Mouse (Mus musculus): ENCODE measurements around the gene Adgrl3. TPM values are rescaled to one million over a fixed set of nuclear protein-coding genes. Genes with fewer than 3 reads are reported as not detected.

The Adgrl3 gene
- polyA plus RNA-seq, 1 experiment from 2014 or later = 48.7 TPM

- Histone ChIP-seq H3K27ac (no peak overlapping the region), H3K4me3 (no peak overlapping the region), H3K9ac (no peak overlapping the region), H3K4me2 (replicated peaks) (no peak overlapping the region), H3K4me1 (no peaks in the 10 kb centered on the region), H3K27me3 (no peaks in the 10 kb centered on the region), H3K36me3 (no peaks in the 10 kb centered on the region), H3K9me3 (no peaks in the 10 kb centered on the region)
- 60% methylated on average over 3 of the region's 3 CpGs for WGBS
- no peak for ATAC-seq (ENCODE audit: insufficient number of reproducible peaks, insufficient read depth, low FRiP score, low TSS enrichment)
These were observed 716.1 kb downstream of the Adgrl3 start for GRCm38 (mm10) chr5:81736008-81736407.

GRCm38 (mm10) chr5:81738286-81739032 is 718.5 kb downstream of the Adgrl3 start:
- Histone ChIP-seq H3K4me2 (replicated peaks) (no peak overlapping the region), H3K36me3 (no peaks in the 10 kb centered on the region), H3K27ac (no peak overlapping the region), H3K4me1 (no peaks in the 10 kb centered on the region), H3K27me3 (no peaks in the 10 kb centered on the region), H3K9ac (no peak overlapping the region), H3K4me3 (no peak overlapping the region), H3K9me3 (no peaks in the 10 kb centered on the region)
- 62% methylated on average over 3 of the region's 3 CpGs for WGBS
- no peak for ATAC-seq (ENCODE audit: insufficient number of reproducible peaks, insufficient read depth, low FRiP score, low TSS enrichment)

- WGBS = 97% methylated on average over 3 of the region's 3 CpGs
- Histone ChIP-seq H3K4me3 (no peak overlapping the region), H3K9me3 (no peaks in the 10 kb centered on the region), H3K36me3 (no peaks in the 10 kb centered on the region), H3K4me2 (replicated peaks) (no peak overlapping the region), H3K4me1 (no peaks in the 10 kb centered on the region), H3K27ac (no peak overlapping the region), H3K9ac (no peak overlapping the region), H3K27me3 (no peaks in the 10 kb centered on the region)
- no peak for ATAC-seq (ENCODE audit: insufficient number of reproducible peaks, insufficient read depth, low FRiP score, low TSS enrichment)
These were observed 732.5 kb downstream of the Adgrl3 start for GRCm38 (mm10) chr5:81752426-81752825.

- 90% methylated on average over 2 of the region's 2 CpGs for WGBS
These were observed 735.8 kb downstream of the Adgrl3 start for GRCm38 (mm10) chr5:81755711-81756110.

GRCm38 (mm10) chr5:81757093-81757725 is 737.3 kb downstream of the Adgrl3 start:
- Histone ChIP-seq H3K9me3 (no peaks in the 10 kb centered on the region), H3K27ac (no peak overlapping the region), H3K9ac (no peak overlapping the region), H3K4me2 (replicated peaks) (no peak overlapping the region), H3K4me3 (no peak overlapping the region), H3K4me1 (no peaks in the 10 kb centered on the region), H3K27me3 (no peaks in the 10 kb centered on the region), H3K36me3 (no peaks in the 10 kb centered on the region)
- 76% methylated on average over 7 of the region's 7 CpGs for WGBS
- no peak for ATAC-seq (ENCODE audit: insufficient number of reproducible peaks, insufficient read depth, low FRiP score, low TSS enrichment)

More at GRCm38 (mm10) chr5:81755711-81756110, 735.8 kb downstream of the Adgrl3 start:
- Histone ChIP-seq H3K4me2 (replicated peaks) (no peak overlapping the region), H3K27ac (no peak overlapping the region), H3K27me3 (no peaks in the 10 kb centered on the region), H3K36me3 (no peaks in the 10 kb centered on the region), H3K9me3 (no peaks in the 10 kb centered on the region), H3K9ac (no peak overlapping the region), H3K4me3 (no peak overlapping the region), H3K4me1 (no peaks in the 10 kb centered on the region)
- ATAC-seq (ENCODE audit: insufficient number of reproducible peaks, insufficient read depth, low FRiP score, low TSS enrichment) = no peak

- Histone ChIP-seq H3K9me3 (no peaks in the 10 kb centered on the region), H3K4me2 (replicated peaks) (no peak overlapping the region), H3K9ac (no peak overlapping the region), H3K27me3 (no peaks in the 10 kb centered on the region), H3K4me1 (no peaks in the 10 kb centered on the region), H3K36me3 (no peaks in the 10 kb centered on the region), H3K4me3 (no peak overlapping the region), H3K27ac (no peak overlapping the region)
- 81% methylated on average over 5 of the region's 5 CpGs for WGBS
- no peak for ATAC-seq (ENCODE audit: insufficient number of reproducible peaks, insufficient read depth, low FRiP score, low TSS enrichment)
These were observed 756.3 kb downstream of the Adgrl3 start for GRCm38 (mm10) chr5:81776234-81776633.

- Histone ChIP-seq H3K36me3 (no peaks in the 10 kb centered on the region), H3K4me2 (replicated peaks) (no peak overlapping the region), H3K4me1 (no peaks in the 10 kb centered on the region), H3K27me3 (no peaks in the 10 kb centered on the region), H3K9me3 (no peaks in the 10 kb centered on the region), H3K9ac (no peak overlapping the region), H3K4me3 (no peak overlapping the region), H3K27ac (no peak overlapping the region)
- no peak for ATAC-seq (ENCODE audit: insufficient number of reproducible peaks, insufficient read depth, low FRiP score, low TSS enrichment)
- 75% methylated on average over 5 of the region's 5 CpGs for WGBS
These were observed 756.8 kb downstream of the Adgrl3 start for GRCm38 (mm10) chr5:81776746-81777145.

GRCm38 (mm10) chr5:81784770-81785169 is 764.8 kb downstream of the Adgrl3 start:
- 69% methylated on average over 8 of the region's 8 CpGs for WGBS
- Histone ChIP-seq H3K27me3 (no peaks in the 10 kb centered on the region), H3K9ac (no peak overlapping the region), H3K36me3 (no peaks in the 10 kb centered on the region), H3K4me1 (no peaks in the 10 kb centered on the region), H3K4me3 (no peak overlapping the region), H3K4me2 (replicated peaks) (no peak overlapping the region), H3K27ac (no peak overlapping the region), H3K9me3 (no peaks in the 10 kb centered on the region)
- ATAC-seq (ENCODE audit: insufficient number of reproducible peaks, insufficient read depth, low FRiP score, low TSS enrichment) = no peak

- no peak for ATAC-seq (ENCODE audit: insufficient number of reproducible peaks, insufficient read depth, low FRiP score, low TSS enrichment)
- Histone ChIP-seq H3K4me1 (no peaks in the 10 kb centered on the region), H3K4me3 (no peak overlapping the region), H3K4me2 (replicated peaks) (no peak overlapping the region), H3K36me3 (peaks cover 5% of the 10 kb centered on the region), H3K9me3 (no peaks in the 10 kb centered on the region), H3K27me3 (no peaks in the 10 kb centered on the region), H3K27ac (no peak overlapping the region), H3K9ac (no peak overlapping the region)
- WGBS = 79% methylated on average over 1 of the region's 1 CpGs
These were observed 770.8 kb downstream of the Adgrl3 start for GRCm38 (mm10) chr5:81790710-81791109.

- no peak overlapping the region for H3K9ac ChIP-seq
- H3K27me3 ChIP-seq = no peaks in the 10 kb centered on the region
- H3K4me2 ChIP-seq (replicated peaks) = no peak overlapping the region
- 0 out of 2 replicates have a peak, but pooled peaks have one; percentile 28 for ATAC-seq (ENCODE audit: insufficient number of reproducible peaks, insufficient read depth, low FRiP score, low TSS enrichment)
- H3K4me1 ChIP-seq = no peaks in the 10 kb centered on the region
- H3K9me3 ChIP-seq = no peaks in the 10 kb centered on the region
- H3K36me3 ChIP-seq = peaks cover 5% of the 10 kb centered on the region
- H3K4me3 ChIP-seq = no peak overlapping the region
- H3K27ac ChIP-seq = no peak overlapping the region
- WGBS = 88% methylated on average over 9 of the region's 9 CpGs
These were observed 774.2 kb downstream of the Adgrl3 start for GRCm38 (mm10) chr5:81794125-81794524.

GRCm38 (mm10) chr5:81794601-81795000 is 774.7 kb downstream of the Adgrl3 start:
- Histone ChIP-seq H3K9me3 (no peaks in the 10 kb centered on the region), H3K4me3 (no peak overlapping the region), H3K4me2 (replicated peaks) (no peak overlapping the region), H3K27ac (no peak overlapping the region), H3K4me1 (no peaks in the 10 kb centered on the region), H3K9ac (no peak overlapping the region), H3K36me3 (peaks cover 5% of the 10 kb centered on the region), H3K27me3 (no peaks in the 10 kb centered on the region)
- WGBS = 89% methylated on average over 24 of the region's 24 CpGs
- ATAC-seq (ENCODE audit: insufficient number of reproducible peaks, insufficient read depth, low FRiP score, low TSS enrichment) = no peak

GRCm38 (mm10) chr5:81796128-81796527 is 776.2 kb downstream of the Adgrl3 start:
- H3K4me1 ChIP-seq = no peaks in the 10 kb centered on the region
- H3K9ac ChIP-seq = no peak overlapping the region
- H3K4me2 ChIP-seq (replicated peaks) = no peak overlapping the region
- H3K27ac ChIP-seq = no peak overlapping the region
- 75% methylated on average over 4 of the region's 4 CpGs for WGBS
- ATAC-seq (ENCODE audit: insufficient number of reproducible peaks, insufficient read depth, low FRiP score, low TSS enrichment) = no peak
- no peak overlapping the region for H3K4me3 ChIP-seq
- H3K27me3 ChIP-seq = no peaks in the 10 kb centered on the region
- no peaks in the 10 kb centered on the region for H3K9me3 ChIP-seq
- peaks cover 5% of the 10 kb centered on the region for H3K36me3 ChIP-seq
